Mouse (Mus musculus) lung, adult 2 months (tissue): ENCODE data around the gene Nhej1.

Experiments used
- CTCF ChIP-seq: fragments of 200-500 bp; IDR thresholded peaks from 2 replicates; pipeline ENCODE4 v1.5.1; 2011; ENCODE audit warnings: mild to moderate bottlenecking, low read length, control low read depth; ENCODE audit not compliant: insufficient read depth
- POLR2A ChIP-seq: fragments of 200-500 bp; IDR thresholded peaks from 2 replicates; pipeline ENCODE4 v1.6.1; 2011; ENCODE audit warnings: low read depth, mild to moderate bottlenecking, control low read depth, low read length, borderline replicate concordance; ENCODE audit errors: extremely low read depth

- no peak for TF ChIP-seq CTCF
- TF ChIP-seq POLR2A = no peak
These were observed 13.4 kb upstream of the Nhej1 start for GRCm38 (mm10) chr1:75138448-75138847.
